Mouse (Mus musculus) midbrain, embryonic 14.5 days (tissue): ENCODE measurements around the gene Cacfd1. TPM values are rescaled to one million over a fixed set of nuclear protein-coding genes. Genes with fewer than 3 reads are reported as not detected.

Experiments
- ATAC-seq: fragments of 200-750 bp; cut with Nextera tagmentation; 2 replicates; pipeline ENCODE4 v1.8.0; 2017; ENCODE audit warnings: moderate number of reproducible peaks, moderate library complexity; ENCODE audit not compliant: low FRiP score, low TSS enrichment
- DNase-seq: peaks from one replicate; pipeline ENCODE4 v3.0.0-alpha.2; 2015
- H3K27ac ChIP-seq: fragments of 300-500 bp; sonication (generic); replicated peaks from 2 replicates; pipeline ENCODE4 v1.5.1; 2014; ENCODE audit warnings: mild to moderate bottlenecking, low read depth, low read length, moderate library complexity
- H3K27me3 ChIP-seq: fragments of 300-500 bp; sonication (generic); 2 replicates; pipeline ENCODE4 v1.6.1; 2014; ENCODE audit warnings: low read length, control low read depth, mixed read lengths; ENCODE audit not compliant: control insufficient read depth, insufficient read depth
- H3K36me3 ChIP-seq: fragments of 300-500 bp; sonication (generic); 2 replicates; pipeline ENCODE4 v1.6.1; 2014; ENCODE audit warnings: low read length, control low read depth; ENCODE audit not compliant: control insufficient read depth, insufficient read depth
- H3K4me1 ChIP-seq: fragments of 300-500 bp; sonication (generic); 2 replicates; pipeline ENCODE4 v1.6.1; 2014; ENCODE audit warnings: mild to moderate bottlenecking, antibody characterized with exemption, low read length, control low read depth; ENCODE audit not compliant: control insufficient read depth, insufficient read depth
- H3K4me2 ChIP-seq: fragments of 300-500 bp; sonication (generic); 2 replicates; pipeline ENCODE4 v1.6.1; 2014; ENCODE audit warnings: mild to moderate bottlenecking, low read length, moderate library complexity
- H3K4me3 ChIP-seq: fragments of 300-500 bp; sonication (generic); replicated peaks from 2 replicates; pipeline ENCODE4 v1.5.1; 2014; ENCODE audit warnings: low read depth, low read length
- H3K9ac ChIP-seq: fragments of 300-500 bp; sonication (generic); replicated peaks from 2 replicates; pipeline ENCODE4 v1.6.1; 2014; ENCODE audit warnings: mild to moderate bottlenecking, low read length, moderate library complexity
- H3K9me3 ChIP-seq: fragments of 300-500 bp; sonication (generic); 2 replicates; pipeline ENCODE4 v1.6.1; 2016; ENCODE audit warnings: low read length, control low read depth, mixed read lengths; ENCODE audit not compliant: control insufficient read depth
- WGBS: fragments of 180-500 bp; shearing (Covaris S2); extraction: QIAGEN DNeasy Blood & Tissue Kit; methylation state at CpG from one replicate; pipeline ENCODE4 v1.1.7; 2014; 5-methylcytosine and 5-hydroxymethylcytosine counted together
- polyA plus RNA-seq: library from polyadenylated mRNA; unstranded; fragments of >200 nt; fragmentation: Nextera tagmentation; extraction: Ambion mirVana; gene quantifications from 2 replicates; pipeline ENCODE4 v1.2.1, GENCODE M21; 2014

Gene Cacfd1
- polyA plus RNA-seq, 1 experiment from 2014 or later: 81.4 TPM

DNA sequence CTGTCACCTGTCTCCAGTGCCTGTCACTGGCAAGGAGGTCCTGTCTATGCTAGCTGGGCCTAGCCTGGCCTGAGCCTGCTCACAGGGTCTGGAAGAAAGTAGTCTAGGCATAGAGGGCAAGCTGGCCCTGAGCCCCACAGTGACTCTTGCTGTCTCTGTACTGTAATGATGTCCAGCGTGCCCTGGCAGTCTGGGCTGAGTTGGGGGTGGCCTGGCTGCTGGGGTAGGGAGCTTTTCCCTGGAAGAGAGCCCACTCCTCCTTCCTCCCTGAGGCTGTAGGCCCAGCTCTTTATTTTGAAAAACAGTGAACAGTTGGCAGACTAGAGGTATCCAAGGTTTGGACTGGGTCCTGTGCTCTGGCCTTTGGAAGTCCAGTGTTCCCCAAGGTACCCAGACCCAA lies 11.4 kb downstream of the Cacfd1 start:
- H3K4me2 ChIP-seq: no peak overlapping the region
- peaks cover 45% of the 10 kb centered on the region for H3K36me3 ChIP-seq
- H3K27me3 ChIP-seq: no peaks in the 10 kb centered on the region
- H3K4me3 ChIP-seq: no peak overlapping the region
- ATAC-seq (no peak), DNase-seq (no peak)
- no peak overlapping the region for H3K9ac ChIP-seq
- no peaks in the 10 kb centered on the region for H3K4me1 ChIP-seq
- H3K27ac ChIP-seq: no peak overlapping the region
- 91% methylated on average over 1 of the region's 1 CpGs for WGBS
- no peaks in the 10 kb centered on the region for H3K9me3 ChIP-seq

GRCm38 (mm10) chr2:27022612-27023011 lies 12.9 kb downstream of the Cacfd1 start:
- 86% methylated on average over 6 of the region's 6 CpGs for WGBS
- no peak overlapping the region for H3K4me2 ChIP-seq
- no peak for ATAC-seq
- no peak overlapping the region for H3K27ac ChIP-seq
- H3K4me1 ChIP-seq: peaks cover 6% of the 10 kb centered on the region; the same call in 1 of the 2 replicates
- H3K27me3 ChIP-seq: no peaks in the 10 kb centered on the region
- H3K4me3 ChIP-seq: no peak overlapping the region
- H3K9me3 ChIP-seq: no peaks in the 10 kb centered on the region
- peaks cover 30% of the 10 kb centered on the region for H3K36me3 ChIP-seq
- H3K9ac ChIP-seq: no peak overlapping the region
- no peak for DNase-seq

DNA sequence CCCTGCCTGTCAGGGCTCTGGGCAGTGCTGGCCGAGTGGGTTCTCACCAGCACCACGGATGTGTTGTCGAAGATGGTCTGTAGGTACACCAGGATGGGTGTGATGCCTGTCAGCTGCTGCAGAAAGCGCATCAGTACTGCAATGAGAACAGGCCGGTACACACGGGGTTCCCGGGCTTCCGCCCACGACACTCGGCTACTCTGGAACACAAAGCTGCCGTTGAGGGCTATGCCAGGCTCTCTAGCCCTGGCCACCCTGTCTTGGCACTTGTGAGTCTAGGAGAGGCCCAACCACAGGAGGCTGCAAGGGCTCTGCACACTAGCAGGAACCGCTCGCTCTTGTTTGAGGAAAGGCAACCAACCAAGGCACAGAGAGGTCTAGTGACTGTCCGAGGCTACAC lies 14.4 kb downstream of the Cacfd1 start:
- Histone ChIP-seq H3K4me1 (peaks cover 9% of the 10 kb centered on the region; the same call in 1 of the 2 replicates), H3K27ac (no peak overlapping the region), H3K9ac (no peak overlapping the region), H3K9me3 (no peaks in the 10 kb centered on the region), H3K4me2 (no peak overlapping the region), H3K36me3 (peaks cover 14% of the 10 kb centered on the region), H3K4me3 (no peak overlapping the region), H3K27me3 (no peaks in the 10 kb centered on the region; the same call in 1 of the 2 replicates)
- DNase-seq (no peak), ATAC-seq (no peak)
- 87% methylated on average over 14 of the region's 14 CpGs for WGBS

DNA sequence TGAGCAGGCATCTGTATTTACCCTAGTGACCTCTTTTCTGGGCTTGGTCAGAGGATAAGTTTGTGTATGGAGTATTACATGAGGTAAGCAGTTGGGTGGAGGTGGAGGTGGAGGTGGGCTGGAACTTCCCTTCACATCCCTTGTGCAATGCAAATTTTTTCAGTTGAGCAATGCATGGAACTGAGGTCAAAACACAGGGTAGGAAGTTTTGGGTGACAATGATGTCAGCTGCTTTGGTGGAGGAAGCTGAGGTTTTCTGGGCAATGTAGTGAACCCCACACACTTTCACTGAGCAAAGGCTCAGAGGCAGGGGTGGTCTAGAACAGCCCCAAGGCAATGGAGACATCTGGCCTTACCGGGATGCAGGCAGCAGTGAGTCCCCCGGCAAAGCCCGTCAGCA lies 15.8 kb downstream of the Cacfd1 start:
- no peak for ATAC-seq
- DNase-seq: no peak
- WGBS: 90% methylated on average over 3 of the region's 3 CpGs
- Histone ChIP-seq H3K36me3 (0 out of 2 replicates have a peak, but pooled peaks cover 3% of the 10 kb centered on the region), H3K27me3 (no peaks in the 10 kb centered on the region; the same call in 1 of the 2 replicates), H3K4me1 (peaks cover 9% of the 10 kb centered on the region; the same call in 1 of the 2 replicates), H3K27ac (no peak overlapping the region), H3K9me3 (no peaks in the 10 kb centered on the region), H3K4me3 (no peak overlapping the region), H3K9ac (no peak overlapping the region), H3K4me2 (no peak overlapping the region)

GRCm38 (mm10) chr2:27026332-27026731 lies 16.6 kb downstream of the Cacfd1 start:
- DNase-seq (no peak), ATAC-seq (no peak)
- Histone ChIP-seq H3K4me3 (no peak overlapping the region), H3K9me3 (no peaks in the 10 kb centered on the region), H3K4me2 (no peak overlapping the region), H3K27ac (no peak overlapping the region), H3K36me3 (0 out of 2 replicates have a peak, but pooled peaks cover 3% of the 10 kb centered on the region), H3K9ac (no peak overlapping the region), H3K4me1 (peaks cover 9% of the 10 kb centered on the region; the same call in 1 of the 2 replicates), H3K27me3 (no peaks in the 10 kb centered on the region; the same call in 1 of the 2 replicates)
- WGBS: 95% methylated on average over 3 of the region's 3 CpGs

DNA sequence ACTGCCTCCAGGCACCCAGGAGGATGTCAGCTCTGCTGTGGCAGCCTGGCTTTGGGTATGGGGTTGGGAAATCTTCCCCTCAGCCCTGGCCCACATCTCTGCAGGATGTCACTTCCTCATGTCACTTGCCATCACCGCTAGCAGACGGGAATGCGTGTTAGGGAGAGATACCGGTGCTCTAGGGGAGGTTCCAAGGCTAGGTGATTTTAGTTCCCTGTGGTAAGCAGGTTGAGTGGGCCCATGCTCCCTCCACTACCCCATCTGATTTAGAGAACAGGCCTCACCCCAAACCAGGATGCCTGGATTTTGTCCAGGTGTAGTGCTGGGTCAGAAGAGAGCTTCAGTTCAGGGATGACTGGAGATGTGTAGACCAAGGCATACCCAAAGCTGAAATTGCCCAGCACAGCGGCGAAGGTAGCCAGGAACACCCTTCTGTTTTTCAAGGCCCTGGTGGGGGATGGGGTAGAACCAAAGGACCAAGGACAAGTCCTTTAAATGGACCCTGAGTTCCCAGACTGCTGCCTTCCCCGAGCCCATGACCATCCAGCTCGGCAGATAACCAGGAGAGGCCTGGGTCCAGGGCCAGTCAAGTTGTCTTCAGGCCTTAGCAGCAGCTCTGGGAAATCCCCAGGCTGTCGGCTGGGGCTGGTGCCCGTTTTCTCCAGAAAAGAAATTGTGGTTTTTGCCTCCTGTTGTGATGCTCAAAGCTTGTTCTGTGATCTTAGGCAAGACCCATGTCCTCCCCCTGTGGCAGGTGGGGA lies 17.3 kb downstream of the Cacfd1 start:
- Histone ChIP-seq H3K36me3 (no peaks in the 10 kb centered on the region), H3K27me3 (no peaks in the 10 kb centered on the region; the same call in 1 of the 2 replicates), H3K27ac (no peak overlapping the region), H3K4me2 (peak overlapping the region; percentile 74), H3K9me3 (no peaks in the 10 kb centered on the region), H3K4me3 (peak overlapping the region; percentile 38), H3K9ac (peak overlapping the region; percentile 53; the same call in 1 of the 2 replicates), H3K4me1 (peaks cover 9% of the 10 kb centered on the region; the same call in 1 of the 2 replicates)
- WGBS: 74% methylated on average over 10 of the region's 10 CpGs
- ATAC-seq: no peak
- DNase-seq: no peak

DNA sequence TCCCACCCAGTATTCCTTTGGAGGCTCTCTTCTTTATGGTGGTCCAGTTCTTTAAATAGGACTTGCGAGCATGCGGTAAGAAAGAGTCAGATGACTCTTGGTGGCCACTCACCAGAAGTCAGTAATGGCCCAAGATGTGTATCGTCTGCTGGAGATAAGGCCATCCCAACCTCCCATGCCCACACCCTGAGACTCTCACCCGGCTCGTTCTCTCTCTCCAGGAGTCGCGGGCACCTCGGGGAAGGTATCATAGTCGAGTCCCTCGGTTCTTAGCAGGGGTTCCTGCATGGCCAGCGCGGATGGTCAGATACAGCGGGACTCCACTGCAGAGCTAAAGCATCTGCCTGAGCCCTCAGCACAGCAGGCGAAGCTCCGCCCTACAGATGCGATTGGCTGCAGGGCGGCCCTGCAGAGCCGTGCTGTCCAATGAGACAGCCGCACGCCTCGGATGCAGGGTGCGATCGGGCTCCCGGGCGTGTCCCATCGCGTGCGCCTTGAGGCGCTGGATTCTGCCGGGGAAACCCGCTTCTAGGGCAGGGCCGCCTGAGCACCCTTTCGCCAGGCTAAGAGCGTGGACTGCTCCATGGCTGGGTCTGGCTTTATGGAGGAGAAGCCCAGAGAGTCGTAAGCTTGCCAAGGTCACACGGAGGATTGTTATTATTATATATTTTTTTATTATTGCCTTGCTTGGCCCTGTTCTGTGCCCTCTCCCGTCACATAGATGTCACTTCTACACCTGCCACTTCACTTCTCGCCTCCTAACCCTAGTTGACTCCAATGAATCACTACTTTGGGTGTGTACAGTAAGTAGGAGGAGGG lies 18.1 kb downstream of the Cacfd1 start, which contains the start of gene Slc2a6:
Slc2a6 (minus strand) TSS at position 381 of the 819 bp plus-strand sequence.
- DNase-seq: peak; percentile 95
- peak within 1 kb of the TSS; percentile 60 for H3K27ac ChIP-seq

DNA sequence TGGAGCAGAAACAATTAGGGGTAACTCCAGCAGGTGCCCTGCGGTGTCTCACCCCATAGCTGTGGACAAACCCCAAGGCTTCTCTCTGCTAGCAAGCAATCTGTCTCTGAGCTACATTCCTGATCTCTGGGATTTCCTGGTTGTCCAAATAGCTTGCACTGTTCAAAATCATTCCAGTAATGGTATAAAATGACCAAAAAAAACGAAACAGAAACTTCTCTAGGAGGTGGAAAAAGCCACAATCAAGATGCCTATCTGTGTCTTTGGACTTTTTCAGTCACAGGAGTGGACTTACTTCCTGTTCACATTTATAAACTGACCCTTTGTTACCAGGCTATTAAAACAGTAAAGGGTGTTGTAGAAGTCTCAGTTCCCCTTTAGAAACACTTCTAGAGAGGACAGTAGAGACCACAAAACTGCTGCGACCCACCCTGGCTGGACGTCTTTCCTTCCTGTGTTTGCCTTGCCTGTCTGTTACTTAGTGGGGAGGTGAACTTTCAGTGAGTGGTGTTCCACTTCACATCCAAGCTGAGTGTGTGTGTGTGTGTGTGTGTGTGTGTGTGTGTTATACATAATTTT lies 18.8 kb downstream of the Cacfd1 start:
- no peaks in the 10 kb centered on the region for H3K36me3 ChIP-seq
- peak overlapping the region; percentile 74 for H3K4me2 ChIP-seq
- no peaks in the 10 kb centered on the region; the same call in 1 of the 2 replicates for H3K27me3 ChIP-seq
- H3K9me3 ChIP-seq: no peaks in the 10 kb centered on the region
- H3K27ac ChIP-seq: no peak overlapping the region
- H3K9ac ChIP-seq: peak overlapping the region; percentile 57
- ATAC-seq: no peak
- WGBS: 77% methylated on average over 4 of the region's 4 CpGs
- no peak for DNase-seq
- H3K4me1 ChIP-seq: peaks cover 9% of the 10 kb centered on the region; the same call in 1 of the 2 replicates
- H3K4me3 ChIP-seq: peak overlapping the region; percentile 38

More for the DNA sequence above, 18.1 kb downstream of the Cacfd1 start, which contains the start of gene Slc2a6:
- ATAC-seq: peak; percentile 98
- Histone ChIP-seq H3K9ac (peak within 1 kb of the TSS; percentile 57), H3K9me3 (no peaks in the 10 kb centered on the region), H3K4me3 (peak within 1 kb of the TSS; percentile 38), H3K27me3 (no peaks in the 10 kb centered on the region; the same call in 1 of the 2 replicates), H3K36me3 (no peaks in the 10 kb centered on the region), H3K4me2 (peak within 1 kb of the TSS; percentile 74), H3K4me1 (peaks cover 9% of the 10 kb centered on the region; the same call in 1 of the 2 replicates)
- 2% methylated on average over 38 of the region's 38 CpGs for WGBS
